Mouse (Mus musculus) brain, embryonic 14.5 days (tissue): ENCODE measurements around the gene Pelp1.

Experiments used
- CTCF ChIP-seq: fragments of 200-500 bp; IDR thresholded peaks from 2 replicates; pipeline ENCODE4 v1.5.1; 2012; ENCODE audit warnings: inconsistent platforms, mild to moderate bottlenecking, moderate library complexity, borderline replicate concordance; ENCODE audit not compliant: insufficient read depth, insufficient read length; ENCODE audit errors: extremely low read depth
- POLR2A ChIP-seq: fragments of 200-500 bp; IDR thresholded peaks from 2 replicates; pipeline ENCODE4 v1.6.1; 2012; ENCODE audit warnings: mild to moderate bottlenecking, inconsistent platforms, borderline replicate concordance; ENCODE audit not compliant: poor library complexity, insufficient read depth, insufficient read length, severe bottlenecking; ENCODE audit errors: extremely low read depth

GRCm38 (mm10) chr11:70446756-70447155 is 36.9 kb upstream of the Pelp1 start:
- TF ChIP-seq CTCF = no peak
- TF ChIP-seq POLR2A = no peak
